In genomic region chr7:4924483-4924882, GRCm38 (mm10) we compare ENCODE assay signal across 7 mouse cellular contexts. TPM values are rescaled to one million over a fixed set of nuclear protein-coding genes. Genes with fewer than 3 reads are reported as not detected.
DNase-seq lines count a peak whose midpoint lies in the region; ATAC-seq lines count a peak whose summit lies in the region.

No protein-coding gene starts in this region.

- H3K27me3 ChIP-seq in forebrain, embryonic 13.5 days, result no peaks in the 10 kb centered on the region
- peaks cover 65% of the 10 kb centered on the region for H3K27me3 ChIP-seq in liver, embryonic 13.5 days

- DNase-seq in lung, postnatal 10 days, result peak; percentile 29
- DNase-seq in lung, postnatal 36 days, result no peak
- no peak for DNase-seq in liver, embryonic 13.5 days
- DNase-seq in cerebellum, postnatal 36 days, result no peak
- no peak for DNase-seq in natural killer cell, adult 2 months (ENCODE audit: low spot score in 2 of 2)
- DNase-seq in layer of hippocampus, adult 9-10 months (ENCODE audit: low spot score), result no peak

- 0% methylated on average over 4 of the region's 4 CpGs for WGBS in forebrain, embryonic 13.5 days
- WGBS in liver, embryonic 13.5 days (ENCODE audit: insufficient replicate concordance), result 1% methylated on average over 4 of the region's 4 CpGs

- H3K9ac ChIP-seq in forebrain, embryonic 13.5 days, result peak overlapping the region; percentile 73
- no peak overlapping the region for H3K9ac ChIP-seq in liver, embryonic 13.5 days

- H3K9me3 ChIP-seq in forebrain, embryonic 13.5 days (replicated peaks), result no peaks in the 10 kb centered on the region
- H3K9me3 ChIP-seq in liver, embryonic 13.5 days (replicated peaks), result no peaks in the 10 kb centered on the region

- H3K4me1 ChIP-seq in forebrain, embryonic 13.5 days, result peaks cover 58% of the 10 kb centered on the region
- peaks cover 37% of the 10 kb centered on the region for H3K4me1 ChIP-seq in liver, embryonic 13.5 days (replicated peaks)

- peaks cover 21% of the 10 kb centered on the region for H3K36me3 ChIP-seq in forebrain, embryonic 13.5 days (ENCODE audit: poor library complexity, severe bottlenecking)
- H3K36me3 ChIP-seq in liver, embryonic 13.5 days, result peaks cover 16% of the 10 kb centered on the region

- peak overlapping the region; percentile 43; the same call in 1 of the 2 replicates for H3K4me3 ChIP-seq in forebrain, embryonic 13.5 days
- H3K4me3 ChIP-seq in liver, embryonic 13.5 days (replicated peaks), result no peak overlapping the region

- ATAC-seq in forebrain, embryonic 13.5 days, result no peak
- no peak for ATAC-seq in liver, embryonic 13.5 days (ENCODE audit: low read depth)

- peak overlapping the region; percentile 74 for H3K4me2 ChIP-seq in forebrain, embryonic 13.5 days
- H3K4me2 ChIP-seq in liver, embryonic 13.5 days, result peak overlapping the region; percentile 50; the same call in 1 of the 2 replicates

- H3K27ac ChIP-seq in forebrain, embryonic 13.5 days, result peak overlapping the region; percentile 99
- H3K27ac ChIP-seq in liver, embryonic 13.5 days, result no peak overlapping the region

RNA-seq across cellular contexts. Expression of gene Ssc5d, which starts 1.1 kb away (rescaled TPM):
- polyA plus RNA-seq in forebrain, embryonic 13.5 days (2015; fragmentation: Nextera tagmentation; extraction: Ambion mirVana), result 0.23 and 0.30 TPM in 2 replicates
- polyA plus RNA-seq in liver, embryonic 13.5 days (2015; fragmentation: Nextera tagmentation; extraction: Ambion mirVana), result 0.03 and 0.09 TPM in 2 replicates

RNA-seq across cellular contexts. Expression of gene Nat14, which starts 2.7 kb away (rescaled TPM):
- 21.2 and 24.9 TPM in 2 replicates for polyA plus RNA-seq in forebrain, embryonic 13.5 days (2015; fragmentation: Nextera tagmentation; extraction: Ambion mirVana)
- polyA plus RNA-seq in liver, embryonic 13.5 days (2015; fragmentation: Nextera tagmentation; extraction: Ambion mirVana), result 0.57 and 0.67 TPM in 2 replicates

RNA-seq across cellular contexts. Expression of gene Zfp628, which starts 9.5 kb away (rescaled TPM):
- polyA plus RNA-seq in forebrain, embryonic 13.5 days (2015; fragmentation: Nextera tagmentation; extraction: Ambion mirVana), result 4.3 and 4.5 TPM in 2 replicates
- 1.4 and 1.6 TPM in 2 replicates for polyA plus RNA-seq in liver, embryonic 13.5 days (2015; fragmentation: Nextera tagmentation; extraction: Ambion mirVana)

RNA-seq across cellular contexts. Expression of gene Gm36210, which starts 18.2 kb away (rescaled TPM):
- polyA plus RNA-seq in forebrain, embryonic 13.5 days (2015; fragmentation: Nextera tagmentation; extraction: Ambion mirVana), result 0.26 and 0.45 TPM in 2 replicates
- polyA plus RNA-seq in liver, embryonic 13.5 days (2015; fragmentation: Nextera tagmentation; extraction: Ambion mirVana), result 0.07 TPM in 1 of 2 replicates, not detected in the other

RNA-seq across cellular contexts. Expression of gene Sbk2, which starts 39.7 kb away (rescaled TPM):
- not detected in 2 replicates for polyA plus RNA-seq in forebrain, embryonic 13.5 days (2015; fragmentation: Nextera tagmentation; extraction: Ambion mirVana)
- polyA plus RNA-seq in liver, embryonic 13.5 days (2015; fragmentation: Nextera tagmentation; extraction: Ambion mirVana), result not detected in 2 replicates

Comparison
In these comparisons a context has a peak if more than half of its experiments do, and no peak if none do; other contexts are left out.
1. RNA of gene Nat14, which starts 2.7 kb away (polyA plus RNA-seq): 21.2 to 24.9 TPM in forebrain, embryonic 13.5 days; 0.57 to 0.67 TPM in liver, embryonic 13.5 days; every median in the first group is over 10 times any median in the second.